Mouse (Mus musculus) lung, embryonic 15.5 days (tissue): ENCODE measurements at regions not wholly inside any gene's neighbourhood (a gene's known extent, or its start where the extent isn't known, plus 50 kb on each side); places are given as distances from the start of the nearest gene placed in this dataset.

ENCODE experiments used
- ATAC-seq: fragments of 200-750 bp; cut with Nextera tagmentation; 2 replicates; pipeline ENCODE4 v1.8.0; 2017; ENCODE audit warnings: moderate number of reproducible peaks, borderline replicate concordance; ENCODE audit not compliant: low FRiP score, low TSS enrichment; ENCODE audit errors: extremely low read depth
- H3K27ac ChIP-seq: fragments of 300-500 bp; sonication (generic); 2 replicates; pipeline ENCODE4 v1.5.1; 2015; ENCODE audit warnings: moderate library complexity, mild to moderate bottlenecking, inconsistent platforms
- H3K27me3 ChIP-seq: fragments of 300-500 bp; sonication (generic); 2 replicates; pipeline ENCODE4 v1.6.1; 2015; ENCODE audit warnings: inconsistent platforms
- H3K36me3 ChIP-seq: fragments of 300-500 bp; sonication (generic); 2 replicates; pipeline ENCODE4 v1.6.1; 2015; ENCODE audit warnings: inconsistent platforms
- H3K4me1 ChIP-seq: fragments of 300-500 bp; sonication (generic); 2 replicates; pipeline ENCODE4 v1.6.1; 2015; ENCODE audit warnings: inconsistent platforms
- H3K4me2 ChIP-seq: fragments of 300-500 bp; sonication (generic); 2 replicates; pipeline ENCODE4 v1.6.1; 2015; ENCODE audit warnings: inconsistent platforms, mild to moderate bottlenecking, moderate library complexity
- H3K4me3 ChIP-seq: fragments of 300-500 bp; sonication (generic); 2 replicates; pipeline ENCODE4 v1.5.1; 2015; ENCODE audit warnings: mild to moderate bottlenecking, inconsistent platforms
- H3K9ac ChIP-seq: fragments of 300-500 bp; sonication (generic); 2 replicates; pipeline ENCODE4 v1.6.1; 2015; ENCODE audit warnings: inconsistent platforms
- H3K9me3 ChIP-seq: fragments of 300-500 bp; sonication (generic); 2 replicates; pipeline ENCODE4 v1.6.1; 2016; ENCODE audit warnings: inconsistent platforms
- WGBS: fragments of 180-500 bp; shearing (Covaris S2); methylation state at CpG from one replicate; pipeline ENCODE4 v1.1.7; 2015; 5-methylcytosine and 5-hydroxymethylcytosine counted together

GRCm38 (mm10) chr13:78445891-78446725 lies 246.6 kb upstream of the Nr2f1 start:
- H3K4me2 ChIP-seq, result no peak overlapping the region
- no peaks in the 10 kb centered on the region for H3K27me3 ChIP-seq
- H3K9ac ChIP-seq, result no peak overlapping the region
- peaks cover 8% of the 10 kb centered on the region; the same call in 1 of the 2 replicates for H3K4me1 ChIP-seq
- H3K9me3 ChIP-seq, result no peaks in the 10 kb centered on the region
- WGBS, result 67% methylated on average over 14 of the region's 14 CpGs
- H3K4me3 ChIP-seq, result no peak overlapping the region
- no peaks in the 10 kb centered on the region for H3K36me3 ChIP-seq
- no peak overlapping the region for H3K27ac ChIP-seq
- no peak for ATAC-seq

GRCm38 (mm10) chr13:78444691-78445349 lies 245.3 kb upstream of the Nr2f1 start:
- Histone ChIP-seq H3K27ac (no peak overlapping the region), H3K36me3 (no peaks in the 10 kb centered on the region), H3K9me3 (no peaks in the 10 kb centered on the region), H3K4me3 (no peak overlapping the region), H3K9ac (no peak overlapping the region), H3K4me1 (peaks cover 8% of the 10 kb centered on the region; the same call in 1 of the 2 replicates), H3K27me3 (no peaks in the 10 kb centered on the region), H3K4me2 (no peak overlapping the region)
- no peak for ATAC-seq
- 62% methylated on average over 8 of the region's 8 CpGs for WGBS

GRCm38 (mm10) chr13:78428469-78428868 lies 228.9 kb upstream of the Nr2f1 start:
- H3K4me1 ChIP-seq, result peaks cover 13% of the 10 kb centered on the region
- no peaks in the 10 kb centered on the region for H3K27me3 ChIP-seq
- H3K9ac ChIP-seq, result no peak overlapping the region
- H3K27ac ChIP-seq, result no peak overlapping the region
- WGBS, result 50% methylated on average over 4 of the region's 4 CpGs
- no peaks in the 10 kb centered on the region for H3K9me3 ChIP-seq
- 0 out of 2 replicates have a peak overlapping the region, but pooled peaks have one; percentile 49 for H3K4me2 ChIP-seq
- no peak for ATAC-seq
- H3K4me3 ChIP-seq, result no peak overlapping the region
- H3K36me3 ChIP-seq, result no peaks in the 10 kb centered on the region

GRCm38 (mm10) chr13:78428084-78428445 lies 228.5 kb upstream of the Nr2f1 start:
- H3K4me3 ChIP-seq, result no peak overlapping the region; the same call in 1 of the 2 replicates
- H3K9ac ChIP-seq, result no peak overlapping the region
- no peaks in the 10 kb centered on the region for H3K27me3 ChIP-seq
- H3K9me3 ChIP-seq, result no peaks in the 10 kb centered on the region
- no peak for ATAC-seq
- WGBS, result 12% methylated on average over 9 of the region's 9 CpGs
- no peak overlapping the region for H3K27ac ChIP-seq
- H3K36me3 ChIP-seq, result no peaks in the 10 kb centered on the region
- H3K4me1 ChIP-seq, result peaks cover 13% of the 10 kb centered on the region
- H3K4me2 ChIP-seq, result peak overlapping the region; percentile 49

- peak overlapping the region; percentile 49 for H3K4me2 ChIP-seq
- H3K27me3 ChIP-seq, result no peaks in the 10 kb centered on the region
- no peaks in the 10 kb centered on the region for H3K9me3 ChIP-seq
- peaks cover 13% of the 10 kb centered on the region for H3K4me1 ChIP-seq
- H3K4me3 ChIP-seq, result peak overlapping the region; percentile 14
- no peaks in the 10 kb centered on the region for H3K36me3 ChIP-seq
- peak; percentile 74; the same call in 1 of the 2 replicates for ATAC-seq
- H3K27ac ChIP-seq, result peak overlapping the region; percentile 42; the same call in 1 of the 2 replicates
- WGBS, result 15% methylated on average over 24 of the region's 24 CpGs
- H3K9ac ChIP-seq, result no peak overlapping the region
Observed at GRCm38 (mm10) chr13:78427141-78428083, 227.9 kb upstream of the Nr2f1 start.

GRCm38 (mm10) chr13:78426306-78426921 lies 226.9 kb upstream of the Nr2f1 start:
- 37% methylated on average over 8 of the region's 8 CpGs for WGBS

GRCm38 (mm10) chr13:78405071-78405470 lies 205.5 kb upstream of the Nr2f1 start:
- no peak overlapping the region for H3K4me2 ChIP-seq
- H3K9ac ChIP-seq, result no peak overlapping the region
- no peak for ATAC-seq
- H3K27me3 ChIP-seq, result no peaks in the 10 kb centered on the region
- H3K36me3 ChIP-seq, result no peaks in the 10 kb centered on the region
- H3K9me3 ChIP-seq, result no peaks in the 10 kb centered on the region
- H3K4me1 ChIP-seq, result no peaks in the 10 kb centered on the region
- 22% methylated on average over 3 of the region's 3 CpGs for WGBS
- no peak overlapping the region for H3K27ac ChIP-seq
- no peak overlapping the region for H3K4me3 ChIP-seq

More at GRCm38 (mm10) chr13:78426306-78426921, 226.9 kb upstream of the Nr2f1 start:
- no peaks in the 10 kb centered on the region for H3K27me3 ChIP-seq
- no peak overlapping the region for H3K9ac ChIP-seq
- no peaks in the 10 kb centered on the region for H3K9me3 ChIP-seq
- H3K4me3 ChIP-seq, result no peak overlapping the region
- peak overlapping the region; percentile 49; the same call in 1 of the 2 replicates for H3K4me2 ChIP-seq
- H3K27ac ChIP-seq, result no peak overlapping the region
- peaks cover 13% of the 10 kb centered on the region for H3K4me1 ChIP-seq
- no peak; the same call in 1 of the 2 replicates for ATAC-seq
- no peaks in the 10 kb centered on the region for H3K36me3 ChIP-seq

GRCm38 (mm10) chr13:78383761-78384160 lies 184.2 kb upstream of the Nr2f1 start:
- no peak overlapping the region for H3K9ac ChIP-seq
- 58% methylated on average over 2 of the region's 2 CpGs for WGBS

GRCm38 (mm10) chr13:78361236-78361635 lies 161.7 kb upstream of the Nr2f1 start:
- no peaks in the 10 kb centered on the region for H3K9me3 ChIP-seq
- no peak overlapping the region for H3K27ac ChIP-seq
- H3K36me3 ChIP-seq, result no peaks in the 10 kb centered on the region
- H3K9ac ChIP-seq, result no peak overlapping the region
- H3K27me3 ChIP-seq, result no peaks in the 10 kb centered on the region
- no peak overlapping the region for H3K4me2 ChIP-seq
- no peak overlapping the region for H3K4me3 ChIP-seq
- no peaks in the 10 kb centered on the region for H3K4me1 ChIP-seq
- ATAC-seq, result no peak
- 53% methylated on average over 1 of the region's 1 CpGs for WGBS

More at GRCm38 (mm10) chr13:78383761-78384160, 184.2 kb upstream of the Nr2f1 start:
- H3K36me3 ChIP-seq, result no peaks in the 10 kb centered on the region
- no peaks in the 10 kb centered on the region for H3K27me3 ChIP-seq
- no peaks in the 10 kb centered on the region for H3K4me1 ChIP-seq
- ATAC-seq, result no peak
- no peak overlapping the region for H3K4me3 ChIP-seq
- H3K4me2 ChIP-seq, result no peak overlapping the region
- no peak overlapping the region for H3K27ac ChIP-seq
- H3K9me3 ChIP-seq, result no peaks in the 10 kb centered on the region

- H3K27ac ChIP-seq, result no peak overlapping the region
- H3K36me3 ChIP-seq, result no peaks in the 10 kb centered on the region
- WGBS, result 33% methylated on average over 3 of the region's 3 CpGs
- no peaks in the 10 kb centered on the region for H3K9me3 ChIP-seq
- H3K4me2 ChIP-seq, result no peak overlapping the region
- ATAC-seq, result no peak
- no peak overlapping the region for H3K4me3 ChIP-seq
- no peaks in the 10 kb centered on the region for H3K4me1 ChIP-seq
- no peaks in the 10 kb centered on the region for H3K27me3 ChIP-seq
- H3K9ac ChIP-seq, result no peak overlapping the region
Observed at GRCm38 (mm10) chr13:78348830-78349229, 149.3 kb upstream of the Nr2f1 start.
